Mouse (Mus musculus) CD4-positive, CD25-positive, alpha-beta regulatory T cell, adult 2 months (primary cell): ENCODE measurements around the gene Akap8.

Experiments
- DNase-seq: peaks from one replicate; pipeline ENCODE4 v3.0.0-alpha.2; 2012; ENCODE audit warnings: low read depth, low spot score

The Akap8 gene

GRCm38 (mm10) chr17:32349037-32349732 is 28.1 kb upstream of the Akap8 start:
- peak; percentile 81 for DNase-seq

GRCm38 (mm10) chr17:32348406-32348805 is 27.4 kb upstream of the Akap8 start:
- DNase-seq: no peak

- peak; percentile 41 for DNase-seq
These were observed 20.1 kb upstream of the Akap8 start for GRCm38 (mm10) chr17:32341102-32341501.

GRCm38 (mm10) chr17:32340110-32340509 is 19.1 kb upstream of the Akap8 start:
- no peak for DNase-seq

GRCm38 (mm10) chr17:32335869-32336268 is 14.8 kb upstream of the Akap8 start:
- no peak for DNase-seq

GRCm38 (mm10) chr17:32334921-32335320 is 13.9 kb upstream of the Akap8 start:
- DNase-seq: no peak

GRCm38 (mm10) chr17:32333675-32334303 is 12.8 kb upstream of the Akap8 start:
- DNase-seq: no peak

GRCm38 (mm10) chr17:32327501-32327900 is 6.5 kb upstream of the Akap8 start:
- no peak for DNase-seq

- no peak for DNase-seq
These were observed 1.8 kb upstream of the Akap8 start for GRCm38 (mm10) chr17:32322809-32323208.

GRCm38 (mm10) chr17:32321836-32322235 is 798 bp upstream of the Akap8 start:
- DNase-seq: no peak

GRCm38 (mm10) chr17:32321390-32321734 is 324 bp upstream of the Akap8 start:
- DNase-seq: no peak

- DNase-seq: no peak
These were observed 1.1 kb downstream of the Akap8 start for GRCm38 (mm10) chr17:32319950-32320349.

GRCm38 (mm10) chr17:32317708-32318107 is 3.3 kb downstream of the Akap8 start:
- DNase-seq: no peak

GRCm38 (mm10) chr17:32317032-32317431 is 4.0 kb downstream of the Akap8 start:
- no peak for DNase-seq

GRCm38 (mm10) chr17:32315560-32315959 is 5.5 kb downstream of the Akap8 start:
- no peak for DNase-seq

GRCm38 (mm10) chr17:32313892-32314291 is 7.1 kb downstream of the Akap8 start:
- no peak for DNase-seq

- no peak for DNase-seq
These were observed 8.2 kb downstream of the Akap8 start for GRCm38 (mm10) chr17:32312801-32313200.

- DNase-seq: no peak
These were observed 13.1 kb downstream of the Akap8 start for GRCm38 (mm10) chr17:32307963-32308362.

- no peak for DNase-seq
These were observed 22.9 kb downstream of the Akap8 start for GRCm38 (mm10) chr17:32298125-32298524.

GRCm38 (mm10) chr17:32295901-32296300 is 25.1 kb downstream of the Akap8 start:
- DNase-seq: no peak

GRCm38 (mm10) chr17:32295160-32295559 is 25.9 kb downstream of the Akap8 start:
- no peak for DNase-seq

GRCm38 (mm10) chr17:32285138-32285670 is 35.8 kb downstream of the Akap8 start:
- DNase-seq: no peak
